Mouse (Mus musculus): ENCODE measurements around the gene Ppp5c.
A peak's percentile ranks its signal among the peaks of the same experiment; 100 is the strongest.

Gene Ppp5c

DNA sequence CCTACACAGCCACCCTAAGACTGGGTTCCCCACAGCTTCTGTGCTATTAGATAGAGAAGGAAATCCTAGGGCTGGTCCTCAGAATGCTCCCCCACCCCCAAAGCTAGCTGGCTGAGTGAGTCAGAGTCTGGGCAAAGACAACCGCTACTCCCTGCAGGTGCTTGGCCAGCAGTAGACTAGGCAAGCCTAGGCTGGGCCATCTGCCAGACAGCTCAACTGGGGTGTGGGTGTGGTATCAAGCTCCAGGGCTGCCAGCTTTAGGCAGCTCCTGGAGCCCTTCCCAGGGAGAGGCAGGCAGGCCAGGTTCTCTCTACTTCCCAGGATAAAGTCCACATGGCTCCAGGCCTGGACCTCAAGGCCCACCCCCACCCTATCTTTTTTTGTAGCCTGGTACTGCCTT is 10.7 kb downstream of the Ppp5c start:
- no peak for DNase-seq (ENCODE audit: low read depth, low spot score)

DNA sequence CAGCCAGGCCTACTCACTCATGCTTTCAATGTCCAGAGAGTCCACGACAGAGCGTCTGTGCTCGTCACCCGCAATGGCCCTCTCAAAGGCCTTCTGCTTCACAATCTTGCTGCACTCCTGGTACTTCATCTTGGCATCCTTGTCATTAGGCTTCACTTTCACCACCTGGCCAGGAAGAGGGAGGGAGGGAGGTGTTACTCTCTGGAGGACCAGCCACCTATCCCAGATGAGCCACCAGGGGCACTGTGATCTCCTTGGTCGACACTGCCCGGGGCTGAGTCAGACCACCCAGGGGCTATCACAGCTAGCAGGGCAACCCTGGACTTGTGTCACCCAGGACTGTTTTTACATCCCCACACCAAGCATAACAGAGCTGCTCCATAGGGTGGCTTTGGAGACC is 12.3 kb downstream of the Ppp5c start:
- no peak for DNase-seq (ENCODE audit: low read depth, low spot score)

DNA sequence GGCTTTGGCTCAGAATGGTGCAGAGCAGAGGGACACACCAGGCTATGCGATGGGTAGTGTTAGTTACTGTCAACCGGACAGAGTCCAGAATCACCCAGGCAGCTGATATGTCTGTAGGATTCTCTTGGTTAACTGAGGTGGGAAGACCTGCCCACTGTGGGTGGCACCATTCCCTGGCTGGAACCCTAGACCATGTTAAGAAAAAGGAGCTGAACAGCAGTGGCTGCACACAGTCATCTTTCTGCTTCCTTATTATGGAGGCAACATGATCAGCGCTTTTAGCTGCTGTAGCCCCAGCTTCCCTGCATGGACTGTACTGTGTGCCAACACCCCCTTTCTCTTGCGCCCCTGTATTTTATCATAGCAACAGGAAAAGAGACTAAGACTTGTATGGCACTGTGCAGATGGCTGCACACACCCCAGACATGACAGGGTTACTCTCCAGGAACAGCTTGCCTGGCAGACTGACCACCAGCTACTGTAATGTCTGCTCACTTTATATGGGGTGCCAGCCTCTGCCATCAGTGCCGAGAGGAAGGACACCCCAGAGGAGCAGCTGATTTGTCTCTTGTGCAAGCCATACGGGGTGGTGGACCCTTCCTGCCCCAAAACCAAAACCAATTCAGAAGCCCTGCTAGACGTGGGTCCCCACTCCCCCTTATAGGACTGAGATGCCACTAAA is 15.7 kb downstream of the Ppp5c start:
- no peak for DNase-seq (ENCODE audit: low read depth, low spot score)

DNA sequence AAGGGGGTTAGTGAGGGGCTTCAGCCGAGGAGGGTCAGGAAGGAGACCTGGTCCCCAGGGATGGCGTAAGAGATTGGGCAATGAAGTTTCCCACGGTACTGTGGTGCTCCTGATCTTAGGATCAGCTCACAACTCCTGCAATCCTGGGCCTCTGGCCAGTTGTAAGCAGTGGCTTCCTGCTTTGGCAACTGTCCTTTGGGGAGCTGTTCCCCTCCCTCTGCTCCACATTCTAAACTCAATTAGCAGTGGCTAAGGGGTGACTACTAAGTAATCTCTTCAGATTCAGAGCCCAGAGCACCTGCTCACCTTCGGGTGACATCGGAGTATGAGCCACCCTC is 17.7 kb downstream of the Ppp5c start:
- DNase-seq (ENCODE audit: low read depth, low spot score) = no peak

DNA sequence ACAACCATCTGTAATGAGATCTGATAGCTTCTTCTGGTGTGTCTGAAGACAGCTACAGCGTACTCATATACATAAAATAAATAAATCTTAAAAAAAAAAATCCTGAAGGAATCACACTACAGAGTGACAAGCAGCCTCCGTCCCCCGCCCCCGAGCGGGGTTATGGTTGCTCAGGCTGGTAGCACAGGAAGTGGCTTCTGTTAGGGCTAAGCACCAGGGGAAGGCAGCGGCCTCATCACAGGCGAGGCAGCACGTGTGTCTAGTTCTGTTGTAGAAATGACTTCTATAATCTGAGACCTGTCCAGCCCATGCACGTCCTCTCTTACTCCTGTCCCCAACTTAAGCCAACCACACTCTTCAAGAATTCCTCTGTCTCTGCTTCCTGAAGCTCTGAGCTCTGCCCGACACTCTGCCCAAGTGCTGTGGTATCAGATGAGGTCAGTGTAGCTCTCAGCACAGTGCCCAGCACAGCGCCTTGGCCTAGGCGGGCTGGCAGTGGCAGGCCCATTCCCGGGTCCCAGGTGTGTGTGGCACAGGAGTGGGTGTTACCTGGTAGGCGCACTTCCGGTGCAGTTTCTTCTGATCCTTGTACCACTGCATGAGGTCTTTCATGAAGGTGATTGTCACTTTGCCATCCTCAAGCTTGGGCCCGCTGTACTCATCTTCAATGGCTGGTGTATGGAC is 18.3 kb downstream of the Ppp5c start:
- DNase-seq (ENCODE audit: low read depth, low spot score) = no peak

DNA sequence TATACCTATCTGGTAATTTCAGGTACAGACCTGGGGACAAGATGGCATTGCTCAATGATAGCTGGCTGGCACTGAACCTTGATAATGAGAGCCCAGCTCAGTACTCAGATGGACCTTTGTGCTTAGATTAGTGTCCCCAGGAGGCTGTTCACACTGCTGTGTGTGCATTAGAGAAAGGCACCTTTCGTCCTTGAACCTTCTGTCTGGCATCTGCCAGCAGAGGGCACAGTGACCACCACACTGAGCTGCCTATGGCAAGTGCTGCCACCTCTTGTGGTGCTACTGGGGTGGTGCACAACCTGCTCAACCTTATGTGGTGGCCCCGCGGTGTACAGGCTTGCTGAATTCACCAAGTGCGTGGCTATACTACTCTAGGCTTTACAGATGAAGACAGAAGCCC is 20.4 kb downstream of the Ppp5c start:
- DNase-seq (ENCODE audit: low read depth, low spot score) = no peak

DNA sequence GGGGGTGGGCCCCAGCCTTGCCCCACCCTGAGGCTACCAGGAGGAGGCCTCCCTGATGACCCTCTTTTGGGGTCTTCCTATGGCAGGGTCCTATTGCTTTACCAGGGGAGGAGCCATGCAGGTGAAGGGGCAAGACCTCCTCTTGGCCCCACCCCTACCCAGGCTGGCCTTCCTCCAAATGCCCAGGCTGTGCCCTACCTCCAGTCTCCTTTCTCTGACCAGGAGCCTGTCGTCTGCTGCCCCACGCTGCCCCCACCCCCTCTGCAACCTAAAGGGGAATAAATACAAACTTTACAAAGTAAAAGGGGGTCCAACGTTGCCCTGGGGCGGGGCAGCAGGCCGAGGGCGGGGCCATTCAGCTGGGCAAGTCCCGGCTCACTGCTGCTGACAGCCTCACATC is 23.0 kb downstream of the Ppp5c start:
- DNase-seq (ENCODE audit: low read depth, low spot score) = no peak

DNA sequence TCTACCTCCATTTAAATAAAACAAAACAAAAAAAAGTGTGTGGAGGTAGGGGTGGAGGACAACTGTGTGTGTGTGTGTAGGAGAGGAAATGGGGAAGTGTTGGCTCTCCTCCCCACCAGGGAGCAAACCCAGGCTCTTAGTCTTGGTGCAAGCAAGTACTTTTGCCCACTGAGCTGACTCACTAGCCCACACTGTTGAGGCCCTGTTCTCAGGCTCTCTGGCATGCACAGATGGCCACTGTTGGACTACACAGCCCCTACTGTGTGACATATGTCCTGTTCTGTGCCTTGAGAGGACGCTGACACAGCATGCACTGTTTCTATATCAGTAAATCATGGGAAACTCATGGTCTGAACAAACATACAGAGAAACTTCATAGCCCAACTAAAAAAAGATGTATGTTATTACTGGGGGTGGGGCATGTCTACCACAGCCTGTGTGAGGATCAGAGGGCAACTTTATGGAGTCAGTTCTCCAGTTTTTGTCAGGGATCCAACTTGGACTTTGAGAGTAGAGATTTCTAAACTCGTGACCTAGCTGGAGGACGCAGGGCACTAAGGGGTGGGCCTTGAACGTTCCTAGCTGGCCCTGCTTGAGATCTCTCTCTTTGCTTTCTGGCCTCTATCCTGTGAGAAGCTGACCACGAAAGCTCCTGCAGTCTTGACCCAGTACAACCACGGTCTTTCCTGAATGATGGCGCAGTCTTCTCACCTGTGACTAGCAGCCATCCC is 24.3 kb downstream of the Ppp5c start:
- no peak for DNase-seq (ENCODE audit: low read depth, low spot score)

DNA sequence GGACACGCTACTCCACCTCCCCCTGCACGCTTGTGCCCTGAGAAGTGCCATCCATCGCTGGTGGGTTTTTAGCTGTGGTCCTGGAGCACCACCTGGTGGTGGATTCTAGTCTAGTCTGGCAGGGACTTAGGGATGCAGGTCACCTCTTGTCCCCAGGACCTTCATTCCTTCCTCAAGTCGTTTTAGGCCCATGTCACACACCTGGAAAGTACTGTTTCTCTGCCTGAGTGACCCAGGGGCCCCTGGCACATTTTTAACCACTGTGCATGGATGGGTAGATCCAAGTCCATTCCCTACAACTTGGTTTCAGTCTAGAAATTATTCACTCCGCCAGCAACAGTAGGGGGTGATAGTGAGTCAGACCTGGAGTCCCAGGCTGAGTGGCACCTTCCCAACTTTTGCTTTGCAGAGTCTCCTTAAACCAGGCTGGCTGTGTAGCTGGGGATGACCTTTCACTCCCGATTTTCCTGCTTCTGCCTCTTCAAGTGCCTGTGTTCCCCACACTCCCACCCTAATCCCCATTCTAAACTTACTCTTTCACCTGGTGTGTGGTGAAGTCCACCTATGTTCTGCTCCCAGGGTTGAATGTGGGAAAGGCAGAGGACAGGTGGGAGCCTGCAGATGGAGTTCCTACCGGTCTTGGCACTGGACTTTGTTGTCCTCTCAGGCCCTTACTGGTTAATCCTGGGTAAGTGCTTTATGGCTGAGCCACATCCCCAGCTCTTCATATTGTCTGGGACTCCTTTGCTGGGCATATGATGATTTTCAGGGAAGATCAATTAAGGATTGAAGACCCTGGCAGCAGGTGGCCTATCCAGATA is 25.1 kb downstream of the Ppp5c start:
- peak; percentile 42 for DNase-seq (ENCODE audit: low read depth, low spot score)

DNA sequence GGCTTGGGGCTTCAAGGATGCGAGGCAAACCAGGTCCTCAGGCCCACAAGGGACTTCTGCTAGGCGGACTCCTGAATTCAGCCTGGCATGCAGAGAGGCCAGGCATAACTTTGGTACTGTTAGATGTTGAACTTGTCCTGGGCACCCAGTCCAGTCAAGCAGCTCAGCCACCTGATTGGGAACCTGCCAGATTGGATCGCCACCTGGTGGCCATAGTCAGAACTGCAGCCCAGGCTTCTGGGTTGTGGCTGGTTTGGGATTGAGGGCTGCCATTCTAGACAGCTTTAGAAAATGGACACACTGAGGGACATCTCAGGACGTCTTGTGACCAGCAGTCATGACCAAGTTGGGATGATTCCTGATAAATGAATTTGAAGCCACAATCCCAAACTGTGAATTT is 28.1 kb downstream of the Ppp5c start:
- DNase-seq (ENCODE audit: low read depth, low spot score) = peak; percentile 64

DNA sequence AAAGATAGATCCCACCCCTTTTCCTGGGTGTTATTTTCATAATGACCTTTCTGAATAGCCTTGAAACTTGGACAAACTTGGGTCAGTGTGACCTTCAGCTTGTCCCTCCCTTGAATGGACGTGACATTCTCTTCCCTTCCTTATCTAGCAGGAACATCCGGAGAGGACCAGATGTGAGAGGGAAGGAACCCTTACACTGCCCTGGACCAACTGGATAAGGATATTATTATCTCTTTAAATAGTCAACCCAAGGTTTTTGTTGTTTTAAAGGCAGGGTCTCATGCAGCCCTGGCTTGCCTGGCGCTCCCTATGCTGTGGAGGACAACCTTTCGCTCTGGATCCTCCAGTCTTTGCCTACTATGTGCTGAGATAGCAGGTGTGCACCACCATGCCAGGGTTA is 28.5 kb downstream of the Ppp5c start:
- peak; percentile 20 for DNase-seq (ENCODE audit: low read depth, low spot score)

DNA sequence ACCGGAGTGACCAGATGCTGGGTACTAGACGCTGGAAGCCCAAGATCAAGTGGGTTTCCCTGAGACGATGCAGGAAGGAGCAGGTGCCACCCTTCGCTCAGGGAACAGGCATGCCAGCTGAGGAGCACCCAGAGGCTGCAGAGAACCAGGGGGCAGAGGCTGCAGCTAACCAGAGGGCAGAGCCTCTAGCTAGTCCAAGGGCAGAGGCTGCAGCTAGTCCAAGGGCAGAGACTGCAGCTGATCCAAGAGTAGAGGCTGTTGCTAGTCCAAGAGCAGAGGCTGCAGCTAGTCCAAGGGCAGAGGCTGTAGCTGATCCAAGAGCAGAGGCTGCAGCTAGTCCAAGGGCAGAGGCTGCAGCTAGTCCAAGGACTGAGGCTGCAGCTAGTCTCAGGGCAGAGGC is 32.4 kb downstream of the Ppp5c start:
- DNase-seq (ENCODE audit: low read depth, low spot score) = no peak

DNA sequence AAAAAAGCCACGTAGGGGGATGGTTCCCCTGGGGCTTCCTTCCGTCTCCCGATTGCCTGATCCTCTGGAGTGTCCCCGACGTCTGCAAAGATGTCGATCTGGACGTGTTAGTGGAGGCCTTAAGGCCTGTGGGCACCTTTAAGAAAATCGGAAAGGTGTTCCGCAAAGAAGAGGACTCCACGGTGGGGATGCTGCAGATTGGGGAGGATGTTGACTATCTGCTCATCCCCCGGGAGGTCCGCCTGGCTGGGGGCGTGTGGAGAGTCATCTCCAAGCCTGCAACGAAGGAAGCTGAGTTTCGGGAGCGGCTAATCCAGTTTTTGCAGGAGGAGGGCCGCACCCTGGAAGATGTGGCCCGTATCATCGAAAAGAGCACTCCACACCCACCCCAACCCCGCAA is 33.3 kb downstream of the Ppp5c start:
- DNase-seq (ENCODE audit: low read depth, low spot score) = no peak

DNA sequence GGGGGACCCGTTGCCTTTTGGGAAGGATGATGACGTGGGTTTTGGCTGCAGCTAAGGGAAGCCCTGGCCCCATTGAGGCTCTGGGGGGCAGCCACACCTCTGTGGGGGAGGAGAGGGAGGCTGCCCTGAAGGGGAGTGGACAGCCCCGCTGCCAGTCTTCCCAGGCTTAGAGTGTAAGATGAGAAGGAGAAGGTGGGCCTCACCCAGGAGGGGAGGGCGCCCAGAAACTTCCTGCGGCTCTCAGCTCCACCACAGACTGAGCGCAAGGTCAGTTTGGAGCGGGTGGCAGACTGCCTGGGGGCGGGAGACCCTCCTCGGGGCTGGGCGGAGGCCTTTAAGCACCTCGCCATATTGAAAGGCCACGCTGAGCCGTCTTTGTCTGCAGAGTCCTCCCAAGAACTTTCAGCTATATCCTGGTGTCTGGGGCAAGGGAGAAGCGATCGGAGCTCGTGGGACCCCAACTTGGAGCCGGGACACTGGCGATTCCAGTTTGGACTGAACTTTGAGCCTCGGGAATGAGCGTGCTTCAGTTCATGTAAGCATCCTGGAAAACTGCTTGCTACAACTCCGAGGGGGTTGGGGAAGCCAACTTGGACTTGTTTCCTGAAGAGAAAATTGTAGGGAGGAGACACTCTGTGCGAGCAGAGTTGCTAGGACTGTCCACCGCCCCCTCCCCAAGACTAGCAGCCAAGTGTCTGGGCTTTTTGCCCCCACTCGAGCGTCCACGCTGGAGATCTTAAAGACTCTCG is 33.9 kb downstream of the Ppp5c start:
- no peak for DNase-seq (ENCODE audit: low read depth, low spot score)

DNA sequence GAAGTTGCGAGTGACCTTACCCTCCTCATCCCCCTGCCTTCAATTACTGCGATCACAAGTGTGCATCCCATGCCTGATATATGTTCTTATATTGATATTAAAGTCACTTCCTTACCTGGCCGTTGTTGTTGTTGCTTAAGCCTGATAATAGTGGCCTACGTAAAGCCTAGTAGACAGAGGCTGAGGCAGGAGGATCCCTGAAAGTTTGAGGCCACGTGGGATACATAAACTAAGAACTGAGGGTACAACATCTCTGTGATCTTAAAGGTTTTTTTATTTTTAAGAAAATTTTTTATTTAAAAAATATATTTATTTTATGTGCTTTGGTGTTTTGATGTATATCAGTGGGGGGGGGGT is 35.3 kb downstream of the Ppp5c start, which contains the start of gene Ccdc8:
Gene Ccdc8 (plus strand): TSS at position 258 of the 357 bp plus-strand sequence.
- DNase-seq (ENCODE audit: low read depth, low spot score) = no peak

DNA sequence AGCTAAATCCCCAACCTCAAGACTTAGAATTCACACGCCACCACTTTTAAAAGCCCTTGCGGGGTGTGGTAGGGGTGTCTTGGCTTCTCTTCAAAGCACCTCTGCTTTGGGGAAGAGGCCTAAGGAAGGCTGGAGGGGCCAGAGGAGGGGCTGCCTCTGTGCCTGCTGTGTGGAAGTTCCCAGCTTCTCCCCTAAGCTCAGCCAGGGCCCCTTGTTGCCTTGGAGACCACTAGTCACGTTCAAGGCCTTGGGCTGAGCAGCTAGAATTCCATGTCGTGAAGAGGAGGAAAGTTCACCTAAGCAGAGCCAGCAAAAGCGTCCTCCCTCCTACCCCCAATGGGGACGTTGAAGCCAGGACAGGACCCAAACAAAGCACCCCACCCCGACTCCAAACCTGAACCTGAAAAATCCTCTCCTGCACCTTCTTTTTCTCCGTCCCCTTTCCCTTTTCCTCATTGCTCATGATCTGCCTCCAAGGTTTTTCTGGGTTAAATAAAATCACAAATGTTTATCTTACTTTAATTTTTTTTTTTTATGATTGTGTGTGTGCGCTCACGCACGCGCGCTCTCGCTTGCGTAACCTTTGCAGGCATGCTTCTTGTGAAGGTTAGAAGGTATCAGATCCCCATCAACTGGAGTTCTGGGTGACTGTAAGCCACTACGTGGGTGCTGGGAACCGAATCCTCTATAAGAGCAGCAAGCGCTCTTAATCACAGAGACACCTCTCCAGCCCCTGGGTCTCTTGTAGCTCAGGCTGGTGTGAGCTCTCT is 35.9 kb downstream of the Ppp5c start:
- no peak for DNase-seq (ENCODE audit: low read depth, low spot score)

DNA sequence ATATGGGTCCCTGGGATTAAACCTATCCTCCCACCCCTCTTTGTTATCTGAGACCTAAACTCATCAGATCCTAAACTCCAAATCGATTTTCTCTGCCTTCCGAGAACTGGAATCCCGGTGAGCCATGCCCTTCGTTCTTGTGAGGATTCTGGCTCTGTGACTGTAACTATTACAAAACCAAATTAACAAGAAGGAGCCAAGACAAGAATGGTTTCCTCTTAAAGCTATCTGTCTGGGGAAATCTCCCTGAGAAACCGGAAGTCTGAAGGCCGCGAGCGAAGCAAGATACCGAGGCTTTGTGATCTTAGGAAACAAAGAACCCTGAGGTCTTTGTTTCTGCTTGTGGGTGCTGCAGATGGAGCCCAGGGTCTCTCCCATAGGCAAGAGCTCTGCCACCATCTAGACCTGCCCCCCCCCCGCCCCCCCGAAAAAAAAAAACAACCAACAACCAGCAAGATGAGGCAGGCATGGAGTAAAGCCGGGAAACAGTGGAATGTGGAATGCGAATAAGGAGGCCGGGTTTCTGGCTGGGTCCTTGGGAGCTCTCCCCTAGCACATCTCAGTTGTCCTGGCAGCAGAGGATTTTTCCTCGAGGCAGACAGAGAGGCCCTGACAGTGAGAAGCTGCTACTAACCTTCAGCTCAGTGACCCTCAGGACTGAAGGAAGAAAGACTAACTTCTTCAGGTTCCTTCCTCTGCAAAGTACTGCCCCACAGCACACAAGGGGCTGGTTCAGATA is 37.5 kb downstream of the Ppp5c start:
- no peak for DNase-seq (ENCODE audit: low read depth, low spot score)

DNA sequence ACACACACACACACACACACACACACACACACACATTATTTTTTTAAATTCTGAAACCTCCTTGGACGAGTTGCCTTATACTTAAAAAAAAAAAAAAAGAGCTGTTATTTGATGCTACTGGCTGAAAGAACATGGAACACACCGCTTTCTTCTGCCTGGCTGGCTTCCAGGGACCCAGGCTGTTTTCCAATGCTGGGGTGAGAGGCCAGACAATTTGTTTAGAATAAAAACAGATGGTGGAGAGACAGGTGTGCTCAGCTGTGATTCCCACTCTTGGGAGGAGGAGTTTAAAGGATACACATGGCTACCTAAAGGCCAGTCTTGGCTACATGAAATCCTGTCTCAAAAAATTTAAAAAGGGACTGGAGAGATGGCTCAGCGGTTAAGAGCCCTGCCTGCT is 39.3 kb downstream of the Ppp5c start:
- DNase-seq (ENCODE audit: low read depth, low spot score) = no peak

DNA sequence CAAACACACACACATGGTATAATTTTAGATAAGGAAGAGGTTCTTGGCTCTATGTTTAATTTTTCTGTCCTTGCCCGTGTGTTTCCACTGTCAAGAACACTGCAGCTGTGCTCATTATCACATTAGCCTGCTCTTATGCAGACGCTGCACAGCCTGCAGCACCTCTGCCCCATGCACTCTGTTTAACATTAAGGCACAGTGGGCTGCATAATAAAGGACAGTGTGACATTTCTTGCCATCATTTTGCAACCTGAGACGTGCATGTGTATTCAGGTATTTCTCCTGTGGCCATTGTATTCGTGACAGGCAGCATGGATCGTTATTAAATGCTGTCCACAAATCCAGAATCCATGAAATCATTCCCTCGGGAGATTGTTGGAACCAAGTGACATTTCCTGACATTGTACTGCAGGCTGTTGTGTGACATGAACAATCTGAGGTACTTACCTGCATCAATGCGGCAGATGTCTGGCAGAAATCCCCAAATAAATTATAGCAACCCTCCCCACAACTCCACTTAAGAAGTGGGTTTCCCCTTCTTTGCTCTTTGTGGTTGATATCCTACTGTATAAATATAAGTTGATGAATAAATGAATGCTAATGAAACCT is 40.1 kb downstream of the Ppp5c start:
- no peak for DNase-seq (ENCODE audit: low read depth, low spot score)

All from c-Kit-negative CD71-positive TER-119-positive erythroid progenitor cells, embryonic 14.5 days (primary cell).